Mouse (Mus musculus): Measurements from ENCODE around the gene Pigk. TPM values are rescaled to one million over a fixed set of nuclear protein-coding genes. Genes with fewer than 3 reads are reported as not detected.
A peak's percentile ranks its signal among the peaks of the same experiment; 100 is the strongest.

Pigk gene
- total and polyA plus RNA-seq, 2 experiments from 2014 or later: 38.2 to 57.8 TPM

DNA sequence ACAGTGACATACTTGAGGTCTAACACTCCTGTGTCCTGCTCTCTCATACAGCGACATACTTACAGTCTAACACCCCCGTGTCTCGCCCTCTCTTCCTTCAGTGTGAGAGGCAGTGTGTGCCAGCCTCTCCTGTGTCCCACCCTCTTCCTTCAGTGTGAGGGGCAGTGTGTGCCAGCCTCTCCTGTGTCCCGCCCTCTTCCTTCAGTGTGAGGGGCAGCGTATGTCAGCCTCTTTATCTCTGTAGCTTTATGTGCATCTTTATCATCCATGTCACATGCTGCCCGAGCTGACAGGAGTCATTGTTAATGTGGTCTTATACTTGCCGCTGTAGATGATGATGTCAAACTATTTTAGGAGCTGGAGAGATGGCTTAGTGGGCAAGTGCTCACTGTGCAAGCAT, 41.6 kb downstream of the Pigk start:
- Histone ChIP-seq H3K27me3 (ENCODE audit: insufficient read depth, low read length) (no peaks in the 10 kb centered on the region), H3K27ac (no peak overlapping the region), H3K36me3 (ENCODE audit: insufficient read depth, low read length) (no peaks in the 10 kb centered on the region), H3K4me3 (ENCODE audit: low read length) (no peak overlapping the region), H3K4me1 (ENCODE audit: insufficient read depth, low read length) (peaks cover 15% of the 10 kb centered on the region), H3K9me3 (ENCODE audit: low read length) (no peaks in the 10 kb centered on the region), H3K4me2 (ENCODE audit: low read depth, low read length) (no peak overlapping the region), H3K9ac (replicated peaks; ENCODE audit: low read length) (no peak overlapping the region)
- no peak for TF ChIP-seq CTCF (IDR thresholded peaks at IDR 0.05; ENCODE audit: low read depth)
- ATAC-seq (no peak), DNase-seq (ENCODE audit: low spot score) (no peak)
- 75% methylated on average over 7 of the region's 7 CpGs for WGBS

DNA sequence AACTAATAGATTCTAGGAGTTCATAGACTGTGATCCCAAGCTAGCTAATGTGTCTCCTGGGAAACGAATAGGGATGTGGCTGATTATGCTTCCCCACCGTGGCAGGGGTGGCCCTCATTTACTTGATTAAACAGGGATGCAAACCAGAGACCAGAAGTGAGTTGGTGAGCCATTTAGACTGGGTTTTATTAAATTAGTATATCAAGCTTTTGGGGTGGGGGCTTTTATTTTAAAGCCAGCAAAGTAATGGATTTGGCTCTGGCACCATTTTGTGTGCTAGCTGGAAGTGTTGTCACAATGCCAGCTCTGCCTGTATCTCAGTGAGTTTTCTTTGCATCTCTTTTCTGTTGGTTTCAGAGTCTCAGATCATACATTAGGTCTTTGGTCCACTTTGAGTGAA, 43.0 kb downstream of the Pigk start:
- no peak overlapping the region for H3K4me3 ChIP-seq (ENCODE audit: low read length)
- WGBS: 18% methylated on average over 2 of the region's 2 CpGs
- no peak overlapping the region for H3K27ac ChIP-seq
- no peak for ATAC-seq
- TF ChIP-seq CTCF (IDR thresholded peaks at IDR 0.05; ENCODE audit: low read depth): no peak
- no peak overlapping the region for H3K9ac ChIP-seq (replicated peaks; ENCODE audit: low read length)
- no peak for DNase-seq (ENCODE audit: low spot score)
- no peaks in the 10 kb centered on the region for H3K36me3 ChIP-seq (ENCODE audit: insufficient read depth, low read length)
- H3K4me2 ChIP-seq (ENCODE audit: low read depth, low read length): no peak overlapping the region
- no peaks in the 10 kb centered on the region for H3K27me3 ChIP-seq (ENCODE audit: insufficient read depth, low read length)
- H3K4me1 ChIP-seq (ENCODE audit: insufficient read depth, low read length): peaks cover 15% of the 10 kb centered on the region
- H3K9me3 ChIP-seq (ENCODE audit: low read length): no peaks in the 10 kb centered on the region

DNA sequence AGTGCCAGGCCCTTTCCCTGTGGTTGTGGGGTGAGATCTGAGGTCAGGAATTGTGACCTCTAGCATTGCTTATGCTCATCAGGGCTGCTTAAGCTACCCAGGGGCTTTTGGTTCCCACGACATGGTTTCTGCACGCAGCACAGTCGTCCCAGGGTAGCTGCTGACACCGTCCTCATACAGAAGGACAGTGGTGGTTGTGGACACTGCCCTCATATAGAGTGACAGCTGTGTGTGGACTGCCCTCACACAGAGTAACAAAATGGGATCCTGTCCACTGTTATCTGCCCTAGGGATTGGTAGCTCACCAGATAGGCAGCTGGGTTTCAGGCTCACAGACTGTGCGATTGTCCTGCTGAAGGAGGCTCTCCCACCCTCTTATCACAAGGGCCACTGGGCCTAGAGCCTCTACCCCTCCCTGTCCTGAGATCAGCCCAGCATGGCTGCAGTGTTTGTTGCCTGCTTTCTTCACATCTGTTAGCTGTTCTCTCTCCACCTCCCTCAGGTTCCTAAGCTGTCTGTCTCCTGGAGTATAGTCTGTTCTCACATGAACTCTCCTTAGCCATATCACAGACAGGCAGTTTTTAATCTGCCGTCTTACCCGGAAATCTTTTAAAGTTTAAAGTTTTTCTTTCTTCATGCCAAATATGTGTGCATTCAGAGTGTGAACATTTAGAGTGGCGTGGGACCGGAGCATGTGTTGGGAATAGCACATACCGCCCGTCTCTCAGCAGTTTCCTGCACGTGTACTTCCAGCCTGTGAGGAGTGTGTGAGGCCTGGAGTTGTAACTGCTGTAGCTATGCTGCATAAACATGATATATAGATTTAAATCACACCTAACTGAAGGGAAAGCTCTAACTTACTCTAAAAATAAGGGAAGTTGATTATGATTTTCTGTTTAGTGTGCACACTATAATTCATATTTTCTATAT, 43.8 kb downstream of the Pigk start:
- no peak for TF ChIP-seq CTCF (IDR thresholded peaks at IDR 0.05; ENCODE audit: low read depth)
- Histone ChIP-seq H3K9me3 (ENCODE audit: low read length) (no peaks in the 10 kb centered on the region), H3K4me3 (ENCODE audit: low read length) (no peak overlapping the region), H3K9ac (replicated peaks; ENCODE audit: low read length) (no peak overlapping the region), H3K27me3 (ENCODE audit: insufficient read depth, low read length) (no peaks in the 10 kb centered on the region), H3K4me2 (ENCODE audit: low read depth, low read length) (no peak overlapping the region), H3K36me3 (ENCODE audit: insufficient read depth, low read length) (no peaks in the 10 kb centered on the region), H3K27ac (0 out of 2 replicates have a peak overlapping the region, but pooled peaks have one; percentile 4), H3K4me1 (ENCODE audit: insufficient read depth, low read length) (peaks cover 15% of the 10 kb centered on the region)
- DNase-seq (ENCODE audit: low spot score): no peak
- 53% methylated on average over 12 of the region's 12 CpGs for WGBS
- ATAC-seq: 0 out of 2 replicates have a peak, but pooled peaks have one; percentile 8

DNA sequence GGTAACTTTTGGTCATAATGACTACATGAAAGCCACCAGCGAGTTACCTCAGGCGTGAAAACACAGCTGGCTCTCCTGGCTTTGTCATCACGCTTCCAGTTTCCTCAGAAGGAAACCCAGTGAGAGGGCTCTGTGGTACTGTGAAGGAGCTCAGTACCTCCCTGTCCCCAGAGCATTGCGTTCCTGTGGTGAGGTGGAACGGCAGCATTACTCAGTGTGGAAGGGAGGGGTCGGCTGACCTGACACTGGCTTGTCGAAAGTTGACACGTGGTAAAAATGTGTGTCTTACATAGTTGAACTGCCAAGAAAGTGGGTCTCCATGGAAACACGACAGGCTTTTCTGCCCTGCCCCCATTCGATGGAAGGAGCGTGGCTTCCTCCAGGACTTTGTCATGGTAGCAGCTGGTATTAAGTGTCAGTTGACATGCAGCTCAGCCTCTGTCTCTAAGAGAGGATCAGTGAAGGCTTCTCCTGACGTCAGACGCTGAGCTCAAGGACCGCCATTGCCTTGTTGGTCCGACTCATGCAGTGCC, 44.7 kb downstream of the Pigk start:
- H3K9ac ChIP-seq (replicated peaks; ENCODE audit: low read length): no peak overlapping the region
- no peak overlapping the region for H3K4me2 ChIP-seq (ENCODE audit: low read depth, low read length)
- H3K36me3 ChIP-seq (ENCODE audit: insufficient read depth, low read length): no peaks in the 10 kb centered on the region
- H3K4me1 ChIP-seq (ENCODE audit: insufficient read depth, low read length): peaks cover 15% of the 10 kb centered on the region
- ATAC-seq: peak; percentile 46
- 31% methylated on average over 15 of the region's 15 CpGs for WGBS
- DNase-seq (ENCODE audit: low spot score): peak; percentile 49
- no peak overlapping the region for H3K4me3 ChIP-seq (ENCODE audit: low read length)
- H3K27me3 ChIP-seq (ENCODE audit: insufficient read depth, low read length): no peaks in the 10 kb centered on the region
- no peak overlapping the region for H3K27ac ChIP-seq
- TF ChIP-seq CTCF (IDR thresholded peaks at IDR 0.05; ENCODE audit: low read depth): no peak
- H3K9me3 ChIP-seq (ENCODE audit: low read length): no peaks in the 10 kb centered on the region

GRCm38 (mm10) chr3:152761116-152761515, 47.2 kb downstream of the Pigk start:
- Histone ChIP-seq H3K4me1 (ENCODE audit: insufficient read depth, low read length) (peaks cover 15% of the 10 kb centered on the region), H3K4me3 (ENCODE audit: low read length) (no peak overlapping the region), H3K27me3 (ENCODE audit: insufficient read depth, low read length) (no peaks in the 10 kb centered on the region), H3K9me3 (ENCODE audit: low read length) (no peaks in the 10 kb centered on the region), H3K36me3 (ENCODE audit: insufficient read depth, low read length) (no peaks in the 10 kb centered on the region), H3K4me2 (ENCODE audit: low read depth, low read length) (no peak overlapping the region), H3K27ac (no peak overlapping the region), H3K9ac (replicated peaks; ENCODE audit: low read length) (no peak overlapping the region)
- peak; percentile 78 for TF ChIP-seq CTCF (IDR thresholded peaks at IDR 0.05; ENCODE audit: low read depth)
- peak; percentile 75 for DNase-seq (ENCODE audit: low spot score)
- WGBS: 26% methylated on average over 7 of the region's 7 CpGs
- no peak for ATAC-seq

DNA sequence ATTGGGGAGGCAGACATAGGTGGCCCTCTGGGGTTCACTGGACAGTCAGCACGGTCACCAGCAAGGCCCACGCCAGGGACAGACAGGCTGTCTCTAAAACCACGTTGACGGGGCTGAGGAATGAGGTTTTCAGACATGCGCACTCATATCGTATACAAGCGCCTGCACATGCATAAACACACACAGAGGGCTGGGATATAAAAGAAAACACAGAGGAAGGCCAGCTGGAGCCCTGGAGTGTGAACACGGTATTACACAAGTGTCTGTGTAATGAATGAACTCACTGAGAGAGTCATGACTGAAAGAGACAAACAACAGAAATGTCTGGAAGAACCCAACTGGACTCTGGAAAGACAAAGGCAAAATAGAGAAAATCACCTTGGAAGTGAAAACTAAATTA, 47.8 kb downstream of the Pigk start:
- H3K4me3 ChIP-seq (ENCODE audit: low read length): no peak overlapping the region
- no peaks in the 10 kb centered on the region for H3K36me3 ChIP-seq (ENCODE audit: insufficient read depth, low read length)
- H3K4me1 ChIP-seq (ENCODE audit: insufficient read depth, low read length): peaks cover 15% of the 10 kb centered on the region
- TF ChIP-seq CTCF (IDR thresholded peaks at IDR 0.05; ENCODE audit: low read depth): peak; percentile 42
- H3K4me2 ChIP-seq (ENCODE audit: low read depth, low read length): no peak overlapping the region
- H3K9me3 ChIP-seq (ENCODE audit: low read length): no peaks in the 10 kb centered on the region
- H3K27me3 ChIP-seq (ENCODE audit: insufficient read depth, low read length): no peaks in the 10 kb centered on the region
- WGBS: 75% methylated on average over 8 of the region's 8 CpGs
- no peak overlapping the region for H3K9ac ChIP-seq (replicated peaks; ENCODE audit: low read length)
- no peak overlapping the region for H3K27ac ChIP-seq
- DNase-seq (ENCODE audit: low spot score): no peak
- no peak for ATAC-seq

- H3K9me3 ChIP-seq (ENCODE audit: low read length): no peaks in the 10 kb centered on the region
- WGBS: 93% methylated on average over 8 of the region's 8 CpGs
- no peak for DNase-seq (ENCODE audit: low spot score)
- H3K27ac ChIP-seq: no peak overlapping the region
- H3K9ac ChIP-seq (replicated peaks; ENCODE audit: low read length): no peak overlapping the region
- H3K27me3 ChIP-seq (ENCODE audit: insufficient read depth, low read length): no peaks in the 10 kb centered on the region
- peaks cover 10% of the 10 kb centered on the region for H3K4me1 ChIP-seq (ENCODE audit: insufficient read depth, low read length)
- no peak overlapping the region for H3K4me2 ChIP-seq (ENCODE audit: low read depth, low read length)
- H3K4me3 ChIP-seq (ENCODE audit: low read length): no peak overlapping the region
- H3K36me3 ChIP-seq (ENCODE audit: insufficient read depth, low read length): no peaks in the 10 kb centered on the region
- TF ChIP-seq CTCF (IDR thresholded peaks at IDR 0.05; ENCODE audit: low read depth): no peak
- ATAC-seq: no peak
Measured at GRCm38 (mm10) chr3:152762302-152762701, 48.4 kb downstream of the Pigk start.
